Mouse (Mus musculus) lung, postnatal 0 days (tissue): ENCODE results near the gene Klc4.

Experiments used
- CTCF ChIP-seq: IDR thresholded peaks from 2 replicates; pipeline ENCODE4 v1.5.1; 2016; ENCODE audit warnings: antibody characterized with exemption, mild to moderate bottlenecking
- EP300 ChIP-seq: IDR thresholded peaks from 2 replicates; pipeline ENCODE4 v1.6.1; 2016; ENCODE audit warnings: antibody characterized with exemption, mild to moderate bottlenecking, control low read depth

GRCm38 (mm10) chr17:46602212-46602611, 43.6 kb downstream of the Klc4 start:
- TF ChIP-seq CTCF, result no peak
- no peak for TF ChIP-seq EP300
